ENCODE assay signal across 9 mouse cellular contexts in genomic region chr13:112529893-112530292, GRCm38 (mm10).
DNase-seq lines count a peak whose midpoint lies in the region; ATAC-seq and TF ChIP-seq lines count a peak whose summit lies in the region.
"Had no signal": no experiment of that assay in that cellular context is flagged by ENCODE, and none has a peak within 500 bp of the region (broad histone marks: within the 10 kb centered on the region; RNA-seq: fewer than 3 reads in every experiment).

No protein-coding gene starts in this region.

- H3K27ac ChIP-seq in kidney, embryonic 16.5 days (ENCODE audit: low read length): no peak overlapping the region
- no peak overlapping the region for H3K27ac ChIP-seq in liver, embryonic 11.5 days (ENCODE audit: low read depth, low read length)
- no peak overlapping the region for H3K27ac ChIP-seq in neural tube, embryonic 11.5 days (ENCODE audit: low read depth, low read length)
- H3K27ac ChIP-seq in stomach, postnatal 0 days (replicated peaks): no peak overlapping the region
- H3K27ac ChIP-seq: embryonic facial prominence, embryonic 12.5 days had no signal

- H3K4me1 ChIP-seq in kidney, embryonic 16.5 days (ENCODE audit: insufficient read depth, low read length): no peaks in the 10 kb centered on the region
- H3K4me1 ChIP-seq in liver, embryonic 11.5 days (replicated peaks; ENCODE audit: control insufficient read depth, insufficient read depth, low read length): no peaks in the 10 kb centered on the region
- no peaks in the 10 kb centered on the region for H3K4me1 ChIP-seq in neural tube, embryonic 11.5 days (ENCODE audit: control insufficient read depth, insufficient read depth, low read length)
- H3K4me1 ChIP-seq in stomach, postnatal 0 days (replicated peaks; ENCODE audit: control insufficient read depth, insufficient read depth): no peaks in the 10 kb centered on the region
- H3K4me1 ChIP-seq: embryonic facial prominence, embryonic 12.5 days had no signal

- H3K27me3 ChIP-seq in kidney, embryonic 16.5 days (ENCODE audit: insufficient read depth, low read length): no peaks in the 10 kb centered on the region
- no peaks in the 10 kb centered on the region; the same call in 1 of the 2 replicates for H3K27me3 ChIP-seq in liver, embryonic 11.5 days (replicated peaks; ENCODE audit: control insufficient read depth, insufficient read depth, low read length)
- no peaks in the 10 kb centered on the region for H3K27me3 ChIP-seq in neural tube, embryonic 11.5 days (ENCODE audit: control insufficient read depth, insufficient read depth, low read length)
- no peaks in the 10 kb centered on the region for H3K27me3 ChIP-seq in stomach, postnatal 0 days (ENCODE audit: control insufficient read depth, insufficient read depth, low read length)
- H3K27me3 ChIP-seq: embryonic facial prominence, embryonic 12.5 days had no signal

- H3K4me2 ChIP-seq in kidney, embryonic 16.5 days (replicated peaks; ENCODE audit: low read depth, low read length): no peak overlapping the region
- H3K4me2 ChIP-seq in liver, embryonic 11.5 days: no peak overlapping the region
- H3K4me2 ChIP-seq in neural tube, embryonic 11.5 days (ENCODE audit: low read depth): no peak overlapping the region
- H3K4me2 ChIP-seq in stomach, postnatal 0 days (replicated peaks; ENCODE audit: low read depth): no peak overlapping the region
- H3K4me2 ChIP-seq: embryonic facial prominence, embryonic 12.5 days had no signal

- WGBS in kidney, embryonic 16.5 days: 32% methylated on average over 3 of the region's 3 CpGs
- WGBS in liver, embryonic 11.5 days: 30% methylated on average over 3 of the region's 3 CpGs
- 40% methylated on average over 3 of the region's 3 CpGs for WGBS in neural tube, embryonic 11.5 days
- WGBS in stomach, postnatal 0 days: 27% methylated on average over 3 of the region's 3 CpGs

- TF ChIP-seq EP300 in stomach, postnatal 0 days (optimal IDR thresholded peaks at IDR 0.05): no peak

- ATAC-seq in granulocyte monocyte progenitor cell, adult 5-6 weeks (replicated peaks; ENCODE audit: poor library complexity, severe bottlenecking): peak; percentile 95
- peak; percentile 58; the same call in 1 of the 2 replicates for ATAC-seq in kidney, embryonic 16.5 days (ENCODE audit: low FRiP score, low TSS enrichment)
- ATAC-seq in liver, embryonic 11.5 days (replicated peaks; ENCODE audit: low FRiP score): no peak; the same call in 1 of the 2 replicates
- ATAC-seq in neural tube, embryonic 11.5 days (ENCODE audit: insufficient read depth, low FRiP score, low TSS enrichment): peak; percentile 38; the same call in 1 of the 2 replicates
- ATAC-seq in stomach, postnatal 0 days (ENCODE audit: low FRiP score, low TSS enrichment): peak; percentile 88

- TF ChIP-seq CTCF in stomach, postnatal 0 days (IDR thresholded peaks at IDR 0.05; ENCODE audit: low read depth): peak; percentile 94

- no peak overlapping the region for H3K4me3 ChIP-seq in kidney, embryonic 16.5 days (ENCODE audit: low read length)
- H3K4me3 ChIP-seq in liver, embryonic 11.5 days (ENCODE audit: low read depth, low read length): no peak overlapping the region
- H3K4me3 ChIP-seq in neural tube, embryonic 11.5 days (ENCODE audit: low read depth, low read length): no peak overlapping the region
- H3K4me3 ChIP-seq in stomach, postnatal 0 days (ENCODE audit: low read depth, low read length): no peak overlapping the region
- H3K4me3 ChIP-seq: embryonic facial prominence, embryonic 12.5 days had no signal

- H3K9me3 ChIP-seq in kidney, embryonic 16.5 days (ENCODE audit: low read length): no peaks in the 10 kb centered on the region
- H3K9me3 ChIP-seq in liver, embryonic 11.5 days (ENCODE audit: control insufficient read depth, low read length): no peaks in the 10 kb centered on the region
- H3K9me3 ChIP-seq in neural tube, embryonic 11.5 days (ENCODE audit: control insufficient read depth, low read length): no peaks in the 10 kb centered on the region
- no peaks in the 10 kb centered on the region for H3K9me3 ChIP-seq in stomach, postnatal 0 days (ENCODE audit: control insufficient read depth, low read length)
- H3K9me3 ChIP-seq: embryonic facial prominence, embryonic 12.5 days had no signal

- peak; percentile 74 for DNase-seq in A20 (ENCODE audit: low read depth, low spot score)
- peak; percentile 71 for DNase-seq in adrenal gland, adult 8-10 months
- peak; percentile 66 for DNase-seq in embryo, embryonic 11.5 days (ENCODE audit: low read depth, low spot score)
- DNase-seq in liver, embryonic 11.5 days (ENCODE audit: low spot score): peak; percentile 51
- peak; percentile 78 for DNase-seq in neural tube, embryonic 11.5 days (ENCODE audit: low spot score)
- peak; percentile 84 for DNase-seq in stomach, postnatal 0 days (ENCODE audit: low spot score)

- no peaks in the 10 kb centered on the region for H3K36me3 ChIP-seq in kidney, embryonic 16.5 days (ENCODE audit: insufficient read depth, low read length)
- no peaks in the 10 kb centered on the region for H3K36me3 ChIP-seq in liver, embryonic 11.5 days (ENCODE audit: control insufficient read depth, insufficient read depth, low read length)
- no peaks in the 10 kb centered on the region for H3K36me3 ChIP-seq in neural tube, embryonic 11.5 days (ENCODE audit: control insufficient read depth, insufficient read depth, low read length)
- H3K36me3 ChIP-seq in stomach, postnatal 0 days (ENCODE audit: control insufficient read depth, insufficient read depth, low read length): no peaks in the 10 kb centered on the region
- H3K36me3 ChIP-seq: embryonic facial prominence, embryonic 12.5 days had no signal

- H3K9ac ChIP-seq in kidney, embryonic 16.5 days (replicated peaks; ENCODE audit: low read length): no peak overlapping the region
- no peak overlapping the region for H3K9ac ChIP-seq in liver, embryonic 11.5 days (ENCODE audit: low read depth, low read length)
- H3K9ac ChIP-seq in neural tube, embryonic 11.5 days (ENCODE audit: low read length): no peak overlapping the region
- no peak overlapping the region for H3K9ac ChIP-seq in stomach, postnatal 0 days (ENCODE audit: low read length)
- H3K9ac ChIP-seq: embryonic facial prominence, embryonic 12.5 days had no signal
